Mouse (Mus musculus) stomach, embryonic 15.5 days (tissue): ENCODE data around the gene Gm9747. TPM values are rescaled to one million over a fixed set of nuclear protein-coding genes. Genes with fewer than 3 reads are reported as not detected.

ENCODE experiments used
- polyA plus RNA-seq: library from polyadenylated mRNA; unstranded; fragments of >200 nt; fragmentation: Nextera tagmentation; extraction: Ambion mirVana; gene quantifications from 2 replicates; pipeline ENCODE4 v1.2.1, GENCODE M21; 2015

Gene Gm9747
- polyA plus RNA-seq, 1 experiment from 2014 or later: 13.4 TPM

Other genes with a start within 250 kb of the Gm9747 start
- 4.4 and 4.6 TPM in 2 replicates for gene Irs1, start 58.3 kb downstream of the Gm9747 start, polyA plus RNA-seq
- 10.7 and 11.2 TPM in 2 replicates for gene Rhbdd1, start 83.3 kb downstream of the Gm9747 start, polyA plus RNA-seq